Mouse (Mus musculus) cortical plate, adult 2 months (tissue): ENCODE data around the gene Arhgap22.

ENCODE experiments used
- CTCF ChIP-seq: fragments of 200-500 bp; IDR thresholded peaks from 2 replicates; pipeline ENCODE4 v1.5.1; 2011; ENCODE audit warnings: mild to moderate bottlenecking, control low read depth, low read length; ENCODE audit not compliant: insufficient read depth; ENCODE audit errors: extremely low read depth
- POLR2A ChIP-seq: fragments of 200-500 bp; IDR thresholded peaks from 2 replicates; pipeline ENCODE4 v1.6.1; 2011; ENCODE audit warnings: mild to moderate bottlenecking, low read length, control low read depth; ENCODE audit not compliant: insufficient read depth; ENCODE audit errors: extremely low read depth

GRCm38 (mm10) chr14:33418311-33418909 is 204.6 kb downstream of the Arhgap22 start:
- no peak for TF ChIP-seq CTCF
- no peak for TF ChIP-seq POLR2A
